Mouse (Mus musculus): ENCODE results near the gene Npw. TPM values are rescaled to one million over a fixed set of nuclear protein-coding genes. Genes with fewer than 3 reads are reported as not detected.

Npw gene
- polyA plus RNA-seq, 1 experiment, result not detected

GRCm38 (mm10) chr17:24651835-24652234, 6.4 kb downstream of the Npw start:
- H3K27ac ChIP-seq (replicated peaks; ENCODE audit: low read depth, low read length), result 0 out of 2 replicates have a peak overlapping the region, but pooled peaks have one; percentile 88
- H3K4me1 ChIP-seq (ENCODE audit: control insufficient read depth, insufficient read depth, insufficient read length, low read length), result peaks cover 5% of the 10 kb centered on the region; the same call in 1 of the 2 replicates
- H3K4me3 ChIP-seq (ENCODE audit: insufficient read depth, low read depth, low read length), result no peak overlapping the region

GRCm38 (mm10) chr17:24650766-24651165, 7.5 kb downstream of the Npw start:
- H3K4me1 ChIP-seq (ENCODE audit: control insufficient read depth, insufficient read depth, insufficient read length, low read length), result peaks cover 5% of the 10 kb centered on the region; the same call in 1 of the 2 replicates
- H3K4me3 ChIP-seq (ENCODE audit: insufficient read depth, low read depth, low read length), result peak overlapping the region; percentile 56
- peak overlapping the region; percentile 88 for H3K27ac ChIP-seq (replicated peaks; ENCODE audit: low read depth, low read length)

GRCm38 (mm10) chr17:24650070-24650616, 8.1 kb downstream of the Npw start, which contains the start of gene Slc9a3r2:
Gene Slc9a3r2, minus strand, starts transcription at chr17:24650327.
- Histone ChIP-seq H3K4me1 (ENCODE audit: control insufficient read depth, insufficient read depth, insufficient read length, low read length) (peaks cover 5% of the 10 kb centered on the region), H3K27ac (replicated peaks; ENCODE audit: low read depth, low read length) (peak within 1 kb of the TSS; percentile 88), H3K4me3 (ENCODE audit: insufficient read depth, low read depth, low read length) (peak within 1 kb of the TSS; percentile 87)

GRCm38 (mm10) chr17:24649581-24650069, 8.6 kb downstream of the Npw start:
- H3K4me3 ChIP-seq (ENCODE audit: insufficient read depth, low read depth, low read length), result peak overlapping the region; percentile 87
- H3K4me1 ChIP-seq (ENCODE audit: control insufficient read depth, insufficient read depth, insufficient read length, low read length), result peaks cover 5% of the 10 kb centered on the region
- H3K27ac ChIP-seq (replicated peaks; ENCODE audit: low read depth, low read length), result peak overlapping the region; percentile 81

- Histone ChIP-seq H3K4me3 (ENCODE audit: insufficient read depth, low read depth, low read length) (peak overlapping the region; percentile 87), H3K27ac (replicated peaks; ENCODE audit: low read depth, low read length) (peak overlapping the region; percentile 66), H3K4me1 (ENCODE audit: control insufficient read depth, insufficient read depth, insufficient read length, low read length) (peaks cover 5% of the 10 kb centered on the region)
These were observed 9.4 kb downstream of the Npw start for GRCm38 (mm10) chr17:24648731-24649377.

GRCm38 (mm10) chr17:24647493-24647892, 10.8 kb downstream of the Npw start:
- Histone ChIP-seq H3K27ac (replicated peaks; ENCODE audit: low read depth, low read length) (peak overlapping the region; percentile 99), H3K4me1 (ENCODE audit: control insufficient read depth, insufficient read depth, insufficient read length, low read length) (peaks cover 5% of the 10 kb centered on the region), H3K4me3 (ENCODE audit: insufficient read depth, low read depth, low read length) (peak overlapping the region; percentile 87)

GRCm38 (mm10) chr17:24646381-24646780, 11.9 kb downstream of the Npw start:
- Histone ChIP-seq H3K4me1 (ENCODE audit: control insufficient read depth, insufficient read depth, insufficient read length, low read length) (peaks cover 2% of the 10 kb centered on the region), H3K27ac (replicated peaks; ENCODE audit: low read depth, low read length) (peak overlapping the region; percentile 99), H3K4me3 (ENCODE audit: insufficient read depth, low read depth, low read length) (peak overlapping the region; percentile 87)

GRCm38 (mm10) chr17:24645916-24646315, 12.3 kb downstream of the Npw start:
- Histone ChIP-seq H3K4me1 (ENCODE audit: control insufficient read depth, insufficient read depth, insufficient read length, low read length) (no peaks in the 10 kb centered on the region; the same call in 1 of the 2 replicates), H3K4me3 (ENCODE audit: insufficient read depth, low read depth, low read length) (peak overlapping the region; percentile 87), H3K27ac (replicated peaks; ENCODE audit: low read depth, low read length) (peak overlapping the region; percentile 99)

GRCm38 (mm10) chr17:24644875-24645721, 13.2 kb downstream of the Npw start:
- peak overlapping the region; percentile 69 for H3K4me3 ChIP-seq (ENCODE audit: insufficient read depth, low read depth, low read length)
- H3K4me1 ChIP-seq (ENCODE audit: control insufficient read depth, insufficient read depth, insufficient read length, low read length), result no peaks in the 10 kb centered on the region; the same call in 1 of the 2 replicates
- H3K27ac ChIP-seq (replicated peaks; ENCODE audit: low read depth, low read length), result peak overlapping the region; percentile 100

GRCm38 (mm10) chr17:24644030-24644715, 14.1 kb downstream of the Npw start:
- peak overlapping the region; percentile 69 for H3K4me3 ChIP-seq (ENCODE audit: insufficient read depth, low read depth, low read length)
- H3K27ac ChIP-seq (replicated peaks; ENCODE audit: low read depth, low read length), result peak overlapping the region; percentile 100
- peaks cover 2% of the 10 kb centered on the region; the same call in 1 of the 2 replicates for H3K4me1 ChIP-seq (ENCODE audit: control insufficient read depth, insufficient read depth, insufficient read length, low read length)

GRCm38 (mm10) chr17:24642791-24643343, 15.4 kb downstream of the Npw start:
- H3K27ac ChIP-seq (replicated peaks; ENCODE audit: low read depth, low read length), result peak overlapping the region; percentile 100
- peaks cover 7% of the 10 kb centered on the region; the same call in 1 of the 2 replicates for H3K4me1 ChIP-seq (ENCODE audit: control insufficient read depth, insufficient read depth, insufficient read length, low read length)
- H3K4me3 ChIP-seq (ENCODE audit: insufficient read depth, low read depth, low read length), result peak overlapping the region; percentile 69

- H3K27ac ChIP-seq (replicated peaks; ENCODE audit: low read depth, low read length), result peak overlapping the region; percentile 100
- peak overlapping the region; percentile 69 for H3K4me3 ChIP-seq (ENCODE audit: insufficient read depth, low read depth, low read length)
- H3K4me1 ChIP-seq (ENCODE audit: control insufficient read depth, insufficient read depth, insufficient read length, low read length), result peaks cover 7% of the 10 kb centered on the region; the same call in 1 of the 2 replicates
These were observed 16.3 kb downstream of the Npw start for GRCm38 (mm10) chr17:24641944-24642343.

GRCm38 (mm10) chr17:24640581-24640980, 17.7 kb downstream of the Npw start:
- no peak overlapping the region for H3K4me3 ChIP-seq (ENCODE audit: insufficient read depth, low read depth, low read length)
- peaks cover 11% of the 10 kb centered on the region for H3K4me1 ChIP-seq (ENCODE audit: control insufficient read depth, insufficient read depth, insufficient read length, low read length)
- no peak overlapping the region for H3K27ac ChIP-seq (replicated peaks; ENCODE audit: low read depth, low read length)

- Histone ChIP-seq H3K4me1 (ENCODE audit: control insufficient read depth, insufficient read depth, insufficient read length, low read length) (peaks cover 15% of the 10 kb centered on the region), H3K4me3 (ENCODE audit: insufficient read depth, low read depth, low read length) (no peak overlapping the region), H3K27ac (replicated peaks; ENCODE audit: low read depth, low read length) (0 out of 2 replicates have a peak overlapping the region, but pooled peaks have one; percentile 9)
These were observed 18.1 kb downstream of the Npw start for GRCm38 (mm10) chr17:24640119-24640518.

All from brown adipose tissue, adult 24 weeks (tissue).